Mouse (Mus musculus) myocyte (in vitro differentiated cells): ENCODE results near the gene Prpf8. TPM values are rescaled to one million over a fixed set of nuclear protein-coding genes. Genes with fewer than 3 reads are reported as not detected.

Experiments used
- H3K27me3 ChIP-seq: one replicate; pipeline ENCODE4 v1.6.1; 2011; ENCODE audit not compliant: control insufficient read depth, insufficient read depth, insufficient read length
- H3K36me3 ChIP-seq: one replicate; pipeline ENCODE4 v1.6.1; 2011; ENCODE audit not compliant: control insufficient read depth, insufficient read depth
- H3K4me2 ChIP-seq: one replicate; pipeline ENCODE4 v1.6.1; 2011; ENCODE audit warnings: low read depth, control low read depth
- H3K4me3 ChIP-seq: one replicate; pipeline ENCODE4 v1.5.1; 2011; ENCODE audit warnings: mild to moderate bottlenecking, control low read depth, moderate library complexity
- H3K79me2 ChIP-seq: one replicate; pipeline ENCODE4 v1.6.1; 2011; ENCODE audit not compliant: control insufficient read depth, insufficient read depth
- H3ac ChIP-seq: one replicate; pipeline ENCODE4 v1.6.1; 2011; ENCODE audit not compliant: control insufficient read depth, insufficient read length
- CEBPB ChIP-seq: IDR thresholded peaks from 2 replicates; pipeline ENCODE4 v1.6.1; 2011; ENCODE audit warnings: mild to moderate bottlenecking, moderate library complexity; ENCODE audit not compliant: poor library complexity, insufficient read depth, severe bottlenecking
- E2F4 ChIP-seq: IDR thresholded peaks from one replicate; pipeline ENCODE4 v1.6.1; 2011; ENCODE audit warnings: mild to moderate bottlenecking, control low read depth, moderate library complexity; ENCODE audit not compliant: insufficient read depth
- MAX ChIP-seq: IDR thresholded peaks from one replicate; pipeline ENCODE4 v1.6.1; 2011; ENCODE audit warnings: low read depth, mild to moderate bottlenecking, control low read depth
- MYOD1 ChIP-seq, 3 experiments: IDR thresholded peaks; one replicate each; pipeline ENCODE4 v1.6.1; 2011; ENCODE audit warnings: control low read depth in 2 of 3, low read depth in 2 of 3, mild to moderate bottlenecking in 2 of 3, moderate library complexity in 1 of 3; ENCODE audit not compliant: insufficient read length in 2 of 3, control insufficient read depth in 1 of 3
- MYOG ChIP-seq, 3 experiments: IDR thresholded peaks; one replicate each; pipeline ENCODE4 v1.6.1; 2011; ENCODE audit warnings: control low read depth in 2 of 3, low read depth in 2 of 3, mild to moderate bottlenecking in 2 of 3; ENCODE audit not compliant: insufficient read length in 2 of 3, control insufficient read depth in 1 of 3, insufficient read depth in 1 of 3
- POLR2A ChIP-seq: IDR thresholded peaks from one replicate; pipeline ENCODE4 v1.6.1; 2011; ENCODE audit warnings: low read depth, mild to moderate bottlenecking, control low read depth, moderate library complexity; ENCODE audit not compliant: insufficient read length
- POLR2AphosphoS2 ChIP-seq: IDR thresholded peaks from one replicate; pipeline ENCODE4 v1.6.1; 2011; ENCODE audit warnings: low read depth, control low read depth; ENCODE audit not compliant: insufficient read length
- REST ChIP-seq: IDR thresholded peaks from one replicate; pipeline ENCODE4 v1.6.1; 2011; ENCODE audit warnings: mild to moderate bottlenecking, control low read depth, moderate library complexity; ENCODE audit not compliant: insufficient read depth, insufficient read length
- SRF ChIP-seq: IDR thresholded peaks from one replicate; pipeline ENCODE4 v1.6.1; 2011; ENCODE audit warnings: low read depth; ENCODE audit not compliant: control insufficient read depth, insufficient read length
- TCF12 ChIP-seq: IDR thresholded peaks from one replicate; pipeline ENCODE4 v1.6.1; 2011; ENCODE audit warnings: mild to moderate bottlenecking, control low read depth; ENCODE audit not compliant: poor library complexity, insufficient read depth, severe bottlenecking
- TCF3 ChIP-seq: IDR thresholded peaks from one replicate; pipeline ENCODE4 v1.6.1; 2011; ENCODE audit warnings: low read depth, control low read depth; ENCODE audit not compliant: insufficient read length
- USF1 ChIP-seq: IDR thresholded peaks from one replicate; pipeline ENCODE4 v1.6.1; 2011; ENCODE audit warnings: low read depth, mild to moderate bottlenecking, control low read depth, moderate library complexity
- polyA plus RNA-seq: library from polyadenylated mRNA; unstranded; fragments of >200 nt; fragmentation: generic; extraction: Trizol; gene quantifications from one replicate; pipeline ENCODE4 v1.2.1, GENCODE M21; 2012; ENCODE audit warnings: missing spikeins

Prpf8 gene
- 93.0 TPM for polyA plus RNA-seq

DNA sequence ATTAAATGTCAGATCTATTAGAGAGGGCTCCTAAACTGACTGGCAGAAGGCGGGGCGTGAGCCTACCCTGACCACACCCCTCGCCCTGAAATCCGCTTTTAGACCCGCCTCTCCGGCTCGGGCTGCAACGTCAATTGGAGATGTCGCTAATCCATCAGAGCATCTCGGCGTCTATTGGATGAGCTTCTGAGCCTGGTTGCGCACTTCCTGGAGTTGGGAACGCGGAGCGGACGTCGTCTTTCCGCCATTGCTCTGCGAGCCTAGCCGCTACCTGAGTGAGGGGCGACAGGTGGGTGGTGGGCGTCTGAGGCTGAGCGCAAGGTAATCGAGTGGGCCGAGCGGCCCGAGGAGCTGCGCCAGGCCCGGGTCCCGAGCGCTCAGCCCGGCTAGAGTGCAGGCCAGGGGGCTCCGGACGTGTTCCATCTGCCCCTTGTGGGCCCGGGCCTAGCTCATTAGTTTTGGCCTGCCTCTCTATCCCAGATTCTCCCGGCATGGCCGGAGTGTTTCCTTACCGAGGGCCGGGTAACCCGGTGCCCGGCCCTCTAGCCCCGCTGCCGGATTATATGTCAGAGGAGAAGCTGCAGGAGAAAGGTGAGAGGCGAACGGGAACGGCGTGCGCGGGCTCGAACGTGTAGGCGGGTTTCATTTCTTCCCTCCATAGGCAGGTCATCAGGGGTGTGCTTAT lies at the start of gene Prpf8:
TSS of gene Prpf8 (plus strand) at position 216 of the 685 bp plus-strand sequence.
- Histone ChIP-seq H3K27me3 (no peaks in the 10 kb centered on the region), H3K4me3 (peak within 1 kb of the TSS; percentile 83), H3ac (peak within 1 kb of the TSS; percentile 96), H3K36me3 (peaks cover 25% of the 10 kb centered on the region), H3K79me2 (peaks cover 31% of the 10 kb centered on the region), H3K4me2 (peak within 1 kb of the TSS; percentile 94)
- no peak for TF ChIP-seq SRF
- TF ChIP-seq MYOG (IDR thresholded peaks at IDR 0.05; ENCODE audit: control insufficient read depth in 1 of 3, insufficient read depth in 1 of 3, insufficient read length in 2 of 3, low read depth in 2 of 3) = peak in 2 of 3 experiments; percentile 14 to 23
- no peak for TF ChIP-seq TCF3
- TF ChIP-seq CEBPB = no peak
- TF ChIP-seq POLR2AphosphoS2 = peak; percentile 76
- TF ChIP-seq MYOD1 (IDR thresholded peaks at IDR 0.05; ENCODE audit: control insufficient read depth in 1 of 3, insufficient read length in 2 of 3, low read depth in 2 of 3) = peak in 2 of 3 experiments; percentile 47 to 68
- no peak for TF ChIP-seq REST
- no peak for TF ChIP-seq MAX
- TF ChIP-seq TCF12 = no peak
- no peak for TF ChIP-seq USF1
- no peak for TF ChIP-seq E2F4
- peak; percentile 76 for TF ChIP-seq POLR2A

DNA sequence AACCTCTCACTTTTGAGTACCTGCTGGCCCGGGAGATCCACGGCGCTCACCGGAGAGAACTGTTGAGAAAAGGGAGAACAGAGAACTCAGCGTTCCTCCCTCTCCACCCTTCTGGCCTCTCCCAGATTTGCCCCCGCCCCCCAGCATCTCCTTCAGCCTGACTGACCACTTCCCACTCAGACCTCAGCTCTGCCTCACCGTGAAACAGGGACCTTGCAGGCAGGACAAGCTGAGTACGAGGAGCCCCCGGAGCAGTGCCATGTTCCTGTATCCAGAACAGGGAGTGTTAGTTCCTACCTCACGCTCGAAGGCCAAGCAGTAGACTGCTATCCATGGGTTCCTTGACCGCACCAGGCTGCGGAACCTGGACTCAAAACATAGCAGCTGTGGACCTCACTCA lies 48.4 kb upstream of the Prpf8 start:
- TF ChIP-seq REST (no peak), E2F4 (no peak), MYOG (IDR thresholded peaks at IDR 0.05; ENCODE audit: control insufficient read depth in 1 of 3, insufficient read depth in 1 of 3, insufficient read length in 2 of 3, low read depth in 2 of 3) (no peak), CEBPB (no peak), MYOD1 (IDR thresholded peaks at IDR 0.05; ENCODE audit: control insufficient read depth in 1 of 3, insufficient read length in 2 of 3, low read depth in 2 of 3) (no peak)
- H3K4me3 ChIP-seq = no peak overlapping the region
- no peak overlapping the region for H3ac ChIP-seq
- H3K4me2 ChIP-seq = no peak overlapping the region
- peaks cover 15% of the 10 kb centered on the region for H3K36me3 ChIP-seq
- H3K27me3 ChIP-seq = no peaks in the 10 kb centered on the region
- H3K79me2 ChIP-seq = no peaks in the 10 kb centered on the region

DNA sequence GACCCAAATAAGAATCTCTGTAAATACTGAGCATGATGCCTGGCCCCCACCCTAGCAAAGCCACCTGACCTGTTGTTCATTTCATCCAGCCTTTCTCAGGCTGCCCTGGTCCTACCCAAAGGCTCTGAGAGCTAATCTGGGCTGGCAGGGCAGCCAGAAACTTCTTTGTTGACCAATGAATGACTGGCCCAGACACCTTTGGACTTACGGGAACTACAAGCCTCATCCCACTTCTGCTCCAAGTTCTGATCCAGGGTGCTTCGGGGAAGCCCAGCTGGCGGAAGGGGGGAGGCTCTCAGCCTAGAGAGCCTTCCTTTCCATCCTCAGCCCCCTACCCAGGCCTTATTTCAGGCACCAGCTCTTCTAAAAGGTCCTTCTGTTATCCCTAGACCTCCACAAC lies 47.8 kb upstream of the Prpf8 start:
- H3K79me2 ChIP-seq = no peaks in the 10 kb centered on the region
- H3K36me3 ChIP-seq = peaks cover 17% of the 10 kb centered on the region
- H3K4me2 ChIP-seq = no peak overlapping the region
- H3K4me3 ChIP-seq = no peak overlapping the region
- no peak for TF ChIP-seq TCF3
- TF ChIP-seq POLR2AphosphoS2 = no peak
- H3K27me3 ChIP-seq = no peaks in the 10 kb centered on the region
- no peak overlapping the region for H3ac ChIP-seq

- no peak within 1 kb of the TSS for H3K4me3 ChIP-seq
- H3K27me3 ChIP-seq = no peaks in the 10 kb centered on the region
- TF ChIP-seq TCF3 (no peak), MYOD1 (IDR thresholded peaks at IDR 0.05; ENCODE audit: control insufficient read depth in 1 of 3, insufficient read length in 2 of 3, low read depth in 2 of 3) (no peak), REST (no peak)
- peaks cover 17% of the 10 kb centered on the region for H3K36me3 ChIP-seq
- no peaks in the 10 kb centered on the region for H3K79me2 ChIP-seq
- H3K4me2 ChIP-seq = no peak within 1 kb of the TSS
- H3ac ChIP-seq = no peak within 1 kb of the TSS
Observed at GRCm38 (mm10) chr11:75439363-75439762, 47.3 kb upstream of the Prpf8 start, which contains the start of gene Serpinf2. Serpinf2 (minus strand) TSS chr11:75439591.

GRCm38 (mm10) chr11:75439951-75440350 lies 46.7 kb upstream of the Prpf8 start:
- H3ac ChIP-seq = no peak overlapping the region
- H3K27me3 ChIP-seq = no peaks in the 10 kb centered on the region
- TF ChIP-seq TCF3 (no peak), POLR2A (no peak), E2F4 (no peak)
- peaks cover 17% of the 10 kb centered on the region for H3K36me3 ChIP-seq
- no peaks in the 10 kb centered on the region for H3K79me2 ChIP-seq
- H3K4me2 ChIP-seq = no peak overlapping the region
- H3K4me3 ChIP-seq = no peak overlapping the region

GRCm38 (mm10) chr11:75441034-75441433 lies 45.6 kb upstream of the Prpf8 start:
- H3K4me2 ChIP-seq = no peak overlapping the region
- no peak overlapping the region for H3ac ChIP-seq
- no peaks in the 10 kb centered on the region for H3K79me2 ChIP-seq
- H3K4me3 ChIP-seq = no peak overlapping the region
- H3K36me3 ChIP-seq = peaks cover 17% of the 10 kb centered on the region
- no peaks in the 10 kb centered on the region for H3K27me3 ChIP-seq
- TF ChIP-seq E2F4 = no peak
- no peak for TF ChIP-seq MAX
- no peak for TF ChIP-seq USF1
- no peak for TF ChIP-seq REST
- no peak for TF ChIP-seq CEBPB
- no peak for TF ChIP-seq SRF
- TF ChIP-seq MYOG (IDR thresholded peaks at IDR 0.05; ENCODE audit: control insufficient read depth in 1 of 3, insufficient read depth in 1 of 3, insufficient read length in 2 of 3, low read depth in 2 of 3) = no peak
- no peak for TF ChIP-seq MYOD1 (IDR thresholded peaks at IDR 0.05; ENCODE audit: control insufficient read depth in 1 of 3, insufficient read length in 2 of 3, low read depth in 2 of 3)
- TF ChIP-seq TCF12 = no peak
- no peak for TF ChIP-seq TCF3
- TF ChIP-seq POLR2A = no peak
- TF ChIP-seq POLR2AphosphoS2 = no peak
